Mouse (Mus musculus): ENCODE results near the gene Sf3b6. TPM values are rescaled to one million over a fixed set of nuclear protein-coding genes. Genes with fewer than 3 reads are reported as not detected.

Gene Sf3b6
- 63.1 and 111 TPM in 2 replicates for polyA plus RNA-seq (2012; rRNA removed; ENCODE audit: low replicate concordance)

DNA sequence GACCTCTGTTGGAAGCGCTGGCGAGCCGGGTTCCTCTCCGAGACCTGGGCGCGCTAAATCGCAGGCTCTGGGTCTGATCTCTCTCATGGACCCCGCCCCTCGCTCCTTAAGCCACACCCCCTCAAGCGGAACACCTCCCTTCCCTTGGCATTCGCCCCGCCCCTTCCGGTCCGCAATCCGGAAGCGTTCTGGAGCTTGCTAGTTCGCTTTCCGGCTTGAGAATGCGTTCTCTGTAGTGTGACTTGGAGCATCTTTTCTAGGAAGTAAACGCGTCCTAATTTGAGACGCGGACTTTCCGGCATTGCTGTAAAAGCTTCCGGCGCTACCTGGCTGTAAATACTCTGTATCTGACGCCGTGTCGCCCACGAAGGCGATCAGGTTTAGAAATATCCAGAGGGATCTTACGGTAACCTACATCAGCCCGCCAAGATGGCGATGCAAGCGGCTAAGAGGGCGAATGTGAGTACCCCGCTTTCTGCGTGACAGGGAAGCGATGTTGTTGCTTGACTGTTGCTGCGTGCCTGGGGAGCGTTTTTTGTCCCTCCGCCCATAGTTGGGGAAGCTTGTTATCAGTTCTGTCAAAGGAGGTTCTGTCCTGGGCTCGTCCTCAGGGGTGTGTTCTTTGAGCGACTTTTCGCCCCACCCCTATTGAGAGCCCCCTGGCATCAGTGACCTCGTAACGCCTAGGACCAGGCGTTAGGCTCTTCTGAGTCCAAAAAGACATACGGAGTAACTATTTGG lies at the start of gene Sf3b6:
Gene Sf3b6, plus strand, starts transcription at position 184 of the 741 bp plus-strand sequence.

DNA sequence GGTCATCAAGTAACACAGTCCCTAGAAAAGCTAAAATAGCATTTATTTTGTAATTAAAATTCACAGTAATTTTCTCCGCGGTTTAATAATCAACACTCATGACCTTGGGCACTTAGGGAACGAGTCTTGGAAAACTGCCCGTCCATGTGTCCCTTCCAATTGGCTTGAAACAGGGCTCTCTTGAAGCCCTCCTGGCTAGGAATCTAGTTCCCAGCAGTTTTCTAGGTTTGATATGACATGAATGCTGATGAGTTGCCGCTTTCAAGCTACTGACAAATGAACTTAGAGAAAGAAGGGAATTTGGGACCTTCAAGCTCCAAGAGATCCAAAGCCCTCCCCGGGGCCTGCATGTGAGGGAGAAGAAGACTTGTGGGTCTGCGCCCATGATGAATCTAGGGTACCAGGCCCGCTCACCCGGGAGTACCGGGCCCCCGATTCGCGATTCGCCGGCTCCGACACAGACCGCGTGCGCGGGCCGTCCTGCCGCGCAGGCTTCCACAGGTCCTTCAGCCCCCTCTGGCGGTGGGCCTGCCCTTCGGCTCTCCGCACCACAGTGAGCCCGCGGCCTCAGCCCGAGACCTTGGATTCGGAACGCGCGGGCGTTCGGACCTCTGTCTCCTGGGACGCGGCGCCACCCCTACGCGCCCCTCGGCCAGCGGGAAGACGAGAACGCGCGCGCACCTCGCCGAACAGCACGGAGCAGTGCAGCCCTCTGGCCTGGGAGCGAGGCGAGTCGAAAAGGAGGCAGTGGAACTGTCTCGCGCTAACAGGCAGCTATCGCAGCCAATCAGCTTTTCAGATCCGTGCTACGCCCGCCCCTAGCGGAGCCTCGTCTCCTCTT lies 48.6 kb upstream of the Sf3b6 start, which contains the start of the genes Pfn4 and Fam228b:
Gene Pfn4, plus strand, starts transcription at position 531 of the 841 bp plus-strand sequence.
Gene Fam228b, minus strand, starts transcription at position 776 of the 841 bp plus-strand sequence.

DNA sequence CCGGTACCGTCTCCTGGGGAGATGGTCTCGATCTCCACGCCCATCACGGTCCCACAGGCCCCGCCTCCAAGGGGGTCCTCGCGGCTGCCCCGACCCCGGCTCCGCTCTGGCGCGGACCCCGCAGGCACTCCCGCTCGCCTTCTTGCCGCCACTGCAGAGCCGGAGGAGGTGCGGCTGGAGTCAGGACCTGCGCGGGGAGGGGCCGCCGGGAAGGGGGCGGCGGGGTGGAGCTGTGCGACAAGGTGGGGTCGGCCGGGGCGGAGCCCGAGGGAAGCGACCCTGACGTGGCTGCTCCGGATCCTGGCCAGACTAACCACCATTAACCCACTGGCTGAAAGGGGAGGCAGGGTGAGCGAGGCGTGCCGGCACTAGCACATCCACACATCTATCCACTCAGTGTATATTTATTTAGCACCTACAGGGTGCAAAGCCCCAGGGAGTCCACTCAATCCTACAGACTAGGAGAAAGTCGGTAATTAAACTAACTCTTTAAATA lies 24.1 kb downstream of the Sf3b6 start, which contains the start of gene Fkbp1b:
Gene Fkbp1b, minus strand, starts transcription at position 200 of the 496 bp plus-strand sequence.

DNA sequence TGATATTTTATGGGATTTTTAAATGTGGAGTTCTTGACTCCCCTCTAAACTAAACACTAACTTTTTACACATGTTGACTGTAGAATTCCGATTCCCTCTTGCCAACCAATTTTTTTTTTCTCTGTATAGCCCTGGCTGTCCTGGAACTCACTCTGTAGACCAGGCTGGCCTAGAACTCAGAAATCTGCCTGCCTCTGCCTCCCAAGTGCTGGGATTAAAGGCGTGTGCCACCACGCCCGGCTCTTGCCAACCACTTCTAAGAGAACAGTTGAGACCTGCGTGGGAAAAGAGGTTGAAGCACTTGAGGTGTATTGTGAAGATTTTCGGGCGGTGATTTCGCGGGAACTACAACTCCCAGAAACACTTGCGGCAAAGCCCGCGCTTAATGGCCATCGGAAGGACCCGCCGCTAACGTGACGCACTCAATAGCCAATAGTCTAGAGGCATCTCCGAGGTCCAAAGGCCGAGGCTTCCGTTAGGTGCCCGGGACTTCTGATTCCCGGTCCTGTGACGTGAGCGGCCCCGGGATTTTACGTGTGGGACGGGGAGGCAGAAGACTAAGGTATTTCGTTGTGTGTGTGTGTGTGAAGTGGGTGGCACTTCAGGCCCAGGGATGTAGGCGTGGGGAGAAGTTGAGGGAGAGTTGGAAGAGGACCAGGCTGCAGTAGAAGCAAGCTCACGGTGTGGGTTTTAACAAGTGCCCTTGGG lies 25.7 kb downstream of the Sf3b6 start, which contains the start of gene Wdcp:
Gene Wdcp, plus strand, starts transcription at position 414 of the 708 bp plus-strand sequence.

DNA sequence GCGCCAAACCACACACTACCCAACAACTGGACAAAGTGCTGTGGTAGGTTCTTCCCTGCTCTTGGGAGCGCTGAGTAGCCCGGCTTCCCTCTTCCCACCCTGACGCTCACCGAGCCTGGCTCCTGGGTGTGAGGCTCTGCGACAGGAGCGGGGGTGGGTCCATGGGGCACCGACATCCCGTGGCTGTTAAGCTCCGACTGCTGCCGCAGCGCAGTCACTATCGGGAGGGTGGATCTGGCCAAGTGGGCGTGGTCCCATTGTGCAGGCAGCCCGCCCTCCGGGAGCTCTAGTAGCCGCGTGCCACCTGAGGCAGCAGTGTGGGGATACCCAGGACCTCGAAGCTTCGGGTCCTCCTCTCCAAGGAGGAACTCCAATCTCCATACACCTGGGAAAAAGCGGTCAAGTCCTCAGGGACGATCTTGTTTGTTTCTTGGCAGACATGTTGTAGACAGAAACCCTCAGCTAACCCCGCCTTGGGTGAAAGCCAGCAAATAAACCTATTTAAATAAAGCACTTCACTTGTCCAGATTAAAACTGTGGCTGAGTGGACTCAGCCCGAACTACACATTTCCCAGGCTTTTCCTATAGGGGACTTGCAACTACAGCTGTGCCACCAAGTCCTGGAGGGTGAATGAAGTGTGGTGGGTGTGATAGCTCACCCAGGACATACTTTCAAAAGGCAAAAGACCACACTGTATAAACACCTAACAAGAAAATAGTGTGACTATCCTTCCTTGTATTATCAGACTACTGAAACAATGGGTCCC lies 57.0 kb downstream of the Sf3b6 start, which contains the start of gene Mfsd2b:
Gene Mfsd2b, minus strand, starts transcription at position 199 of the 767 bp plus-strand sequence.

Other genes with a start within 250 kb of the Sf3b6 start
- 27.4 and 27.7 TPM in 2 replicates for gene Itsn2, start 224.9 kb upstream of the Sf3b6 start, polyA plus RNA-seq (2012; rRNA removed; ENCODE audit: low replicate concordance)
- not detected in 2 replicates for gene Gm3625, start 224.6 kb upstream of the Sf3b6 start, polyA plus RNA-seq (2012; rRNA removed; ENCODE audit: low replicate concordance)
- gene Fam228a, start 79.1 kb upstream of the Sf3b6 start, polyA plus RNA-seq (2012; rRNA removed; ENCODE audit: low replicate concordance) = 0.09 and 0.33 TPM in 2 replicates
- gene Pfn4, start 48.5 kb upstream of the Sf3b6 start, polyA plus RNA-seq (2012; rRNA removed; ENCODE audit: low replicate concordance) = 0.35 and 1.1 TPM in 2 replicates
- 0.16 and 0.78 TPM in 2 replicates for gene Fam228b, start 48.3 kb upstream of the Sf3b6 start, polyA plus RNA-seq (2012; rRNA removed; ENCODE audit: low replicate concordance)
- gene Fkbp1b, start 24.0 kb downstream of the Sf3b6 start, polyA plus RNA-seq (2012; rRNA removed; ENCODE audit: low replicate concordance) = 4.5 and 8.4 TPM in 2 replicates
- 7.9 and 10.1 TPM in 2 replicates for gene Wdcp, start 25.8 kb downstream of the Sf3b6 start, polyA plus RNA-seq (2012; rRNA removed; ENCODE audit: low replicate concordance)
- gene Mfsd2b, start 56.8 kb downstream of the Sf3b6 start, polyA plus RNA-seq (2012; rRNA removed; ENCODE audit: low replicate concordance) = 0.68 and 0.80 TPM in 2 replicates
- 6.1 and 6.4 TPM in 2 replicates for gene Ubxn2a, start 90.2 kb downstream of the Sf3b6 start, polyA plus RNA-seq (2012; rRNA removed; ENCODE audit: low replicate concordance)
- gene Atad2b, start 99.8 kb downstream of the Sf3b6 start, polyA plus RNA-seq (2012; rRNA removed; ENCODE audit: low replicate concordance) = 6.0 and 12.6 TPM in 2 replicates